Mouse (Mus musculus) midbrain, embryonic 11.5 days (tissue): Measurements from ENCODE around the gene Hcn1. TPM values are rescaled to one million over a fixed set of nuclear protein-coding genes. Genes with fewer than 3 reads are reported as not detected.

Experiments
- ATAC-seq: fragments of 200-750 bp; cut with Nextera tagmentation; 2 replicates; pipeline ENCODE4 v1.8.0; 2017; ENCODE audit warnings: moderate TSS enrichment, moderate library complexity; ENCODE audit not compliant: low FRiP score
- DNase-seq: peaks from one replicate; pipeline ENCODE4 v3.0.0; 2015; ENCODE audit warnings: low spot score; ENCODE audit errors: missing footprints
- H3K27ac ChIP-seq: fragments of 300-500 bp; sonication (generic); 2 replicates; pipeline ENCODE4 v1.5.1; 2014; ENCODE audit warnings: low read depth, low read length
- H3K27me3 ChIP-seq: fragments of 300-500 bp; sonication (generic); 2 replicates; pipeline ENCODE4 v1.6.1; 2014; ENCODE audit warnings: mild to moderate bottlenecking, low read length, moderate library complexity, mixed read lengths; ENCODE audit not compliant: control insufficient read depth, insufficient read depth
- H3K36me3 ChIP-seq: fragments of 300-500 bp; sonication (generic); 2 replicates; pipeline ENCODE4 v1.6.1; 2014; ENCODE audit warnings: mild to moderate bottlenecking, low read length, moderate library complexity, mixed read lengths; ENCODE audit not compliant: control insufficient read depth, insufficient read depth
- H3K4me1 ChIP-seq: fragments of 300-500 bp; sonication (generic); 2 replicates; pipeline ENCODE4 v1.6.1; 2014; ENCODE audit warnings: low read length; ENCODE audit not compliant: control insufficient read depth, insufficient read depth
- H3K4me2 ChIP-seq: fragments of 300-500 bp; sonication (generic); 2 replicates; pipeline ENCODE4 v1.6.1; 2014; ENCODE audit warnings: mild to moderate bottlenecking, moderate library complexity
- H3K4me3 ChIP-seq: fragments of 300-500 bp; sonication (generic); 2 replicates; pipeline ENCODE4 v1.5.1; 2014; ENCODE audit warnings: low read depth, low read length
- H3K9ac ChIP-seq: fragments of 300-500 bp; sonication (generic); 2 replicates; pipeline ENCODE4 v1.6.1; 2014; ENCODE audit warnings: low read length
- H3K9me3 ChIP-seq: fragments of 300-500 bp; sonication (generic); 2 replicates; pipeline ENCODE4 v1.6.1; 2016; ENCODE audit warnings: low read length; ENCODE audit not compliant: control insufficient read depth
- WGBS: fragments of 180-500 bp; shearing (Covaris S2); extraction: QIAGEN DNeasy Blood & Tissue Kit; methylation state at CpG from one replicate; pipeline ENCODE4 v1.1.7; 2014; 5-methylcytosine and 5-hydroxymethylcytosine counted together
- polyA plus RNA-seq: library from polyadenylated mRNA; unstranded; fragments of >200 nt; fragmentation: Nextera tagmentation; extraction: Ambion mirVana; gene quantifications from 2 replicates; pipeline ENCODE4 v1.2.1, GENCODE M21; 2014

The Hcn1 gene
- polyA plus RNA-seq, 1 experiment from 2014 or later: 0.04 TPM

DNA sequence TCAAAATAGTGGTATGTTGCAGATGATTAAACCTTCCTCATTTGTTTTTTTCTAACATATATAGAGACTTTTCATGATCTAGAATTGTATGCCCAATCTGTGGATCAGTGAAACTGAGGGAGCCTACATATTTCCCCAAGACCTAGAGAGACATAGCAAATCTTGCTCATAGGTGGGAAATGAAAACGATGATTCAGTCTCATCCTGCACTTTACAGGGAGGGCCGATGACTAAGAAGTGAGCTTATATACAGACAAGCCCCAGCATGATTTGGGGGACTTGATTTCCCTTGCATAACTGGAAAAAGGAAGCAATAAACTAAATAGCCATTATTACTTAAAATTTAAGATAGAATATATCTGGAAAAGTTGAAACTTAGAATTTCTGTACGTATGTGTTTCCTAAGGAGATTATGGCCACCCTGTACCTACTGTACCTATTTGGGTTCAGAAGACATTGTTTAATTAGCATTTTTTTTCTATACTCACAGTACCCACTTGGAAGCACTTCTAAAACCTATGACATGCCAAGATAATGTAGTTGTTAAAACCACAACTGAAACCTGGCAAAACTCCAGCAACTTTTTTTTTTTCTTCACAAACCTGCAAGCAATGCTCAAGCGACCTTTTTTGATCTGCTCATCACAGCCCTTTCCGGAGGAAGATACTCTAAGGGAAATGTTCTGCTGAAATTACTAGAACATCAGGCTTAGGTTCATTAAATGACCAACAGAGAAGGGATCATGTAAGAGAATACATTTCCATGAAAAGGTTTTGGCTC lies 3.0 kb downstream of the Hcn1 start:
- no peak for DNase-seq
- 85% methylated on average over 5 of the region's 5 CpGs for WGBS
- no peak for ATAC-seq

DNA sequence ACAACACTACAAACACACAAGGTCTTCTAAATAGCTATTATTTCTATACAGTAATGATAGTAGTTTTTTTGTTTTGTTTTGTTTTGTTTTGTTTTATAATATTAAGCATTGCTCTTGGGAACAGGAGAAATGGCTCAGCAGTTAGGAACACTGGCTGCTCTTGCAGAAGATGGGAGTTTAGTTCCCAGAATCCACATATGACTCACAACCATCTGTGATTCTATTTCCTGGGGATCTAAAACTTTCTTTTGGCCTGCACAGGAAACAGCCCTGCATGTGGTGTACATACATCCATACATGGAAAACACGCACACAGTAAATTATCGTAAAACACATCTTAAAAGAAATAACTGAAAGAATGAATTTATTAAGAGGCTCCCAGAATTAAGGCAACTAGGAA lies 9.8 kb downstream of the Hcn1 start:
- no peaks in the 10 kb centered on the region for H3K36me3 ChIP-seq
- no peak overlapping the region for H3K9ac ChIP-seq
- ATAC-seq (no peak), DNase-seq (no peak)
- 91% methylated on average over 2 of the region's 2 CpGs for WGBS
- no peaks in the 10 kb centered on the region for H3K27me3 ChIP-seq
- no peak overlapping the region for H3K4me3 ChIP-seq
- no peaks in the 10 kb centered on the region for H3K4me1 ChIP-seq
- no peak overlapping the region for H3K27ac ChIP-seq
- no peak overlapping the region for H3K4me2 ChIP-seq
- no peaks in the 10 kb centered on the region for H3K9me3 ChIP-seq

More for the DNA sequence above, 3.0 kb downstream of the Hcn1 start:
- no peak overlapping the region for H3K4me3 ChIP-seq
- no peaks in the 10 kb centered on the region for H3K36me3 ChIP-seq
- H3K9me3 ChIP-seq: no peaks in the 10 kb centered on the region
- H3K4me2 ChIP-seq: no peak overlapping the region
- no peak overlapping the region for H3K27ac ChIP-seq
- no peak overlapping the region for H3K9ac ChIP-seq
- H3K4me1 ChIP-seq: peaks cover 5% of the 10 kb centered on the region; the same call in 1 of the 2 replicates
- peaks cover 14% of the 10 kb centered on the region for H3K27me3 ChIP-seq

DNA sequence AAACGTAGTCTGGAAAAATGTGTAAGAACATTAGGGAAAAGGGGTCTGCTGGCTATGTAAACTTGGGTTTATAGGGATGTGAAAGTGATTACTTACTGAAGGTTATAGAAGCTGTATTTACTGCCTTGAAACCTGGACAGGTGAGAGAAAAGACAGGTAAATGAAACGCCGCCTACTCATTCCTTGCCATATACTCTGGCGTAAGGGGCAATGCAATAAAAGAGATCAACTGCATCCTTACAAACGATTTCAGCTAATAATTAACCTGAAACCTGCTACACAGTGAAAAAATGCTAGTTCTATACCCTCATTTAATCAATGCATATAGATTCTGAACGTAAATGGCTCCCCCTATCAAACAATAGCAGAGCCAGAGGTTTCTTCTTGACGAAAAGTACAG lies 17.4 kb downstream of the Hcn1 start:
- Histone ChIP-seq H3K4me3 (no peak overlapping the region), H3K4me1 (no peaks in the 10 kb centered on the region), H3K27me3 (no peaks in the 10 kb centered on the region), H3K27ac (no peak overlapping the region), H3K4me2 (no peak overlapping the region), H3K9ac (no peak overlapping the region), H3K9me3 (no peaks in the 10 kb centered on the region), H3K36me3 (no peaks in the 10 kb centered on the region)
- ATAC-seq: no peak
- 88% methylated on average over 7 of the region's 7 CpGs for WGBS
- DNase-seq: no peak

DNA sequence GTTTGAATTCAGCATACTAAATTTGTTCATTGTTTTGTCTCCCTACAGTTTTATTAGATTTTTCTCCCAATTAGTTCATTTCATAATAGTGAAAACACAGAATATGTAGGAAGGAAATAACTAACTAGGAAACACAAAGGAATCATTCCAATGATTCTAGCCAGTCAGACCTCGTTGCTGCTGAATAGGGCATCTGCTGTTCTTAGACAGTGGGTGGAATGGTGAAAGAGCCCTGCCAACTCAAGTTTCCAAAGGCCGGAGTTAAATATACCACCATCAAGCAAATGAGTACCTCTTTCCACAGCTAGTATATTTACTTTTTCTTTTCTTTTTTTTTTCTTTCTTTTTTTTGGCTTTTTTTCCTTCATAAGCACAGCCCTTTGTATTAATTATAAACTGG lies 55.4 kb downstream of the Hcn1 start:
- H3K36me3 ChIP-seq: no peaks in the 10 kb centered on the region
- H3K9ac ChIP-seq: no peak overlapping the region
- ATAC-seq (no peak), DNase-seq (no peak)
- no peaks in the 10 kb centered on the region for H3K9me3 ChIP-seq
- H3K27ac ChIP-seq: no peak overlapping the region
- H3K4me1 ChIP-seq: no peaks in the 10 kb centered on the region
- WGBS: 63% methylated on average over 2 of the region's 2 CpGs
- no peaks in the 10 kb centered on the region for H3K27me3 ChIP-seq
- H3K4me2 ChIP-seq: no peak overlapping the region
- no peak overlapping the region for H3K4me3 ChIP-seq

DNA sequence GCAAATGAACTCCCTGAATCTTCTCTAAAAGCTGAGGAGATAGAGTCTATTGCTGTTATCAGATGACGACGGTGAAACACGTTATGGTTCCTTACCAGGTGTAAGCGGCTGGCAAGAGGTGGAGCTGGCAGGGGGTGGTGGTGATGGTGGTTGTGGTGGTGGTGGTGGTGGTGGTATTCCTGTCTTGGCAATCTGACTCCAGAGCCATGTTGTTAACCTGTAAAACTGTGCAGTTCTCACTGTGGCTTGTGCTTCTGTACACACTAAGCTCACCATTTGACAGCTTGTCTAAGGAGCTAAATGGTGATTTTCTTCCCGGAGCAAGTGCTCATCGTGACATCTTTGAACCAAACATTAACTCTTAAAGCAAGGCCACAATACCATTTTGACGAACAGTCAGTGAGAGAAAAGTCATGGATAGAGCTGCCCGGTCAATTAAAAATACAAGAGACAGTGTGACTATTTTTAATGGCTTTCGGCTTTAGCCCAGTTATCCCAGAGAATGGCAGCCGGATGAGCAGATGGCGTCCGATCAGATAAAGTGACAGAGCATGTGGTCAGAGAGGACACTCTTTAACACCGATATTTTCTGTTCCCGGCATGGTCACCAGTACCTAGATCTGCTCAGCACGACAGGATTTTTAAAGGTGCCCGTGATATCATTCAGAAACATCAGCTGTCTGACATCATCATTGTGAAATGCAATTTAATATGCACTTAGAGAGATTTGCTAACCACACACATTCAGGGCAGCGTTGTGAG lies 56.5 kb downstream of the Hcn1 start:
- Histone ChIP-seq H3K36me3 (no peaks in the 10 kb centered on the region), H3K4me3 (no peak overlapping the region), H3K4me2 (no peak overlapping the region), H3K9ac (no peak overlapping the region), H3K9me3 (no peaks in the 10 kb centered on the region), H3K27me3 (no peaks in the 10 kb centered on the region), H3K4me1 (no peaks in the 10 kb centered on the region), H3K27ac (no peak overlapping the region)
- ATAC-seq (no peak), DNase-seq (no peak)
- 88% methylated on average over 17 of the region's 17 CpGs for WGBS

DNA sequence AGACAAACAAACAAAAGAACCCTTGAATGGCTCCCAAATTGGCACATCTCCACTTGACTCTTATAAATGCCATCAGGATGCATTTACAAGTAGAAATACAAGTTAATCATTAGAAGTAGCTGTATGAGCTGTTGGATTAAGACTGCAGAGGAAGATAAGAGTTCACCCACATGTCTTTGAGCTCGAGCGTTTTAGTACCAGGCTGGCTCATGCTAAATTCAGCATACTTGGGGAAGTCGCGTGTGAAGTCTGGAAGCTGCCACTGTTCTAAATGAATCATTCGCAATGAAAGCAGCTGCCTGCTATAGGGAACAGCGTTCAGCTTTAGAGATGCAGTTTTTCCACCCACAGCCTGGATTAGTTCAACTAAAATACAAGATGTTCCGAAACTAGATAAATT lies 57.4 kb downstream of the Hcn1 start:
- no peak for ATAC-seq
- H3K4me3 ChIP-seq: no peak overlapping the region

DNA sequence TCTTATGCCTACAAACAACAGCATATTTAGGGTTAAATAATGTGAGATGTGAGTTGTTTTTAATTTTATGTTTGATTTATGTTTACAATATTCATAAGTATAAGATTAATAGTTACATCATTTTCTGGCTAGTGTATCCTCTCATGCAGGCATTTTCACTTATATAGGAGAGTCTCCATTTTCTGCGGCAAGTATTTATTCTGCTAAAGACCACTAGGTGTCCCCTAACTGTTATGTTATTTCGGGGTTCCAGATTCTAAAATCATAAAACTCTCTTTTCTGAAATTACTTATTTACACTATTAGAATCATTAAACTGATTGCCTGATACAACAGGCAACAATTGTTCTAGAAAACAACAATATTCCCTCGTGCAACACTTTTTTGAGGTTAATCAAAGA lies 60.5 kb downstream of the Hcn1 start:
- H3K27ac ChIP-seq: no peak overlapping the region
- no peak for DNase-seq
- H3K9me3 ChIP-seq: no peaks in the 10 kb centered on the region
- no peaks in the 10 kb centered on the region for H3K4me1 ChIP-seq
- 80% methylated on average over 3 of the region's 3 CpGs for WGBS
- ATAC-seq: no peak
- no peaks in the 10 kb centered on the region for H3K36me3 ChIP-seq
- no peak overlapping the region for H3K4me2 ChIP-seq
- H3K4me3 ChIP-seq: no peak overlapping the region
- H3K27me3 ChIP-seq: no peaks in the 10 kb centered on the region
- no peak overlapping the region for H3K9ac ChIP-seq

More for the DNA sequence above, 57.4 kb downstream of the Hcn1 start:
- no peak for DNase-seq
- H3K4me2 ChIP-seq: no peak overlapping the region
- WGBS: 80% methylated on average over 7 of the region's 7 CpGs
- H3K9ac ChIP-seq: no peak overlapping the region
- no peak overlapping the region for H3K27ac ChIP-seq
- no peaks in the 10 kb centered on the region for H3K4me1 ChIP-seq
- H3K27me3 ChIP-seq: no peaks in the 10 kb centered on the region
- no peaks in the 10 kb centered on the region for H3K36me3 ChIP-seq
- no peaks in the 10 kb centered on the region for H3K9me3 ChIP-seq

DNA sequence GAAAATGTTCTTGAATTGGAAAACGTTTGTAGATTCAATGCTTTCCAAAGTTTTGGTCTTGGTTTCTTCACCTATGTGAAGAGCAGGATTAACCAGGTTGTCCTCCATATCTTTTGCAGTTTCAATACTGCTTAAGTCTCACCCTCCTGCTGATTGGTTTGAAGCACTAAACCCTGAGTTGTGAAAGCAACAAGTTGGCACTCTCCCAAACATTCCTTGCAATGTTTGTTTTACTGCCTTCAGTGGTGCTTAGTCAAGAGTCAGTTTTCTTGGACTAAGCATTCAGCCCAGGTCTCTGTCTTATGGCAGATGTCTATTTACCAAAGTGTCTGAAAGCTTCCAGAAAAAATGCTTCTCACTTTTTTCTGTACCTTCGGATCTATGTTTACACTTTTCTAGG lies 67.2 kb downstream of the Hcn1 start:
- WGBS: 67% methylated on average over 2 of the region's 2 CpGs
- DNase-seq: no peak

DNA sequence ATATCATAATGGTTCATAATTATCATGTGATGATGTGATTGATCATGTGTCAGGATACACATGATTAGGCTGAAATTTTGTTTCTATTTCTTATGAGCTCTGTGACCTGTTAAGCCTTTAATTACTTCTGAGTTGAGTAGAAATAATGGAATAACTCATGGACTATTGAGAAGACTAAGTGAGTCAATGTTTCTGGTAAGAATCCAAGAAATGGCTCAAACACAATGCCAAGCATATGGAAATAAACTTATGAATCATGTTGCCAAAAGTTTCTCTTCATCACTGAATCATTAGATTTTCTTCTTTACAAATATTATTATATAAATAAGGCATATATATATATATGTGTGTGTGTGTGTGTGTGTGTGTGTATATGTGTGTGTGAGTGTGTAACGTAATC lies 69.7 kb downstream of the Hcn1 start:
- Histone ChIP-seq H3K4me2 (no peak overlapping the region), H3K9me3 (no peaks in the 10 kb centered on the region), H3K36me3 (no peaks in the 10 kb centered on the region), H3K4me1 (no peaks in the 10 kb centered on the region), H3K27me3 (no peaks in the 10 kb centered on the region), H3K9ac (no peak overlapping the region), H3K4me3 (no peak overlapping the region), H3K27ac (no peak overlapping the region)
- 94% methylated on average over 1 of the region's 1 CpGs for WGBS
- no peak for DNase-seq
- ATAC-seq: no peak

More for the DNA sequence above, 67.2 kb downstream of the Hcn1 start:
- no peak overlapping the region for H3K4me3 ChIP-seq
- no peak overlapping the region for H3K27ac ChIP-seq
- H3K9me3 ChIP-seq: no peaks in the 10 kb centered on the region
- no peak for ATAC-seq
- no peaks in the 10 kb centered on the region for H3K4me1 ChIP-seq
- no peak overlapping the region for H3K4me2 ChIP-seq
- H3K9ac ChIP-seq: no peak overlapping the region
- no peaks in the 10 kb centered on the region for H3K27me3 ChIP-seq
- H3K36me3 ChIP-seq: no peaks in the 10 kb centered on the region
